ENCODE assay signal across 22 mouse cellular contexts in genomic region chr11:101194137-101194536, GRCm38 (mm10). TPM values are rescaled to one million over a fixed set of nuclear protein-coding genes. Genes with fewer than 3 reads are reported as not detected.
DNase-seq lines count a peak whose midpoint lies in the region; ATAC-seq and TF ChIP-seq lines count a peak whose summit lies in the region.
"Had no signal": no experiment of that assay in that cellular context is flagged by ENCODE, and none has a peak within 500 bp of the region (broad histone marks: within the 10 kb centered on the region; RNA-seq: fewer than 3 reads in every experiment).

No protein-coding gene starts in this region.

- H3K4me3 ChIP-seq in heart, embryonic 16.5 days (ENCODE audit: low read length): no peak overlapping the region
- H3K4me3 ChIP-seq in midbrain, embryonic 11.5 days (ENCODE audit: low read depth, low read length): no peak overlapping the region
- H3K4me3 ChIP-seq in midbrain, postnatal 0 days (ENCODE audit: low read depth, low read length): no peak overlapping the region
- H3K4me3 ChIP-seq: left cerebral cortex, adult 2 months; neural tube, embryonic 13.5 days had no signal

- TF ChIP-seq CTCF in midbrain, postnatal 0 days (IDR thresholded peaks at IDR 0.05): no peak

- no peak for DNase-seq in heart, postnatal 14 days
- DNase-seq in midbrain, embryonic 11.5 days (ENCODE audit: low spot score, missing footprints): peak; percentile 69
- no peak for DNase-seq in midbrain, postnatal 0 days (ENCODE audit: low spot score)
- DNase-seq in cerebellum, adult 8-10 months: peak; percentile 40
- DNase-seq in spleen, postnatal 36 days (ENCODE audit: low spot score in 2 of 2): no peak
- DNase-seq in gastrocnemius, postnatal 4 days (ENCODE audit: low spot score in 2 of 2): no peak
- DNase-seq: adrenal gland, adult 2 months; forebrain, postnatal 0 days; gastrocnemius, postnatal 10 days; kidney, adult 11 months; kidney, postnatal 10 days; right cerebral cortex, postnatal 25 days had no signal

- 32% methylated on average over 5 of the region's 5 CpGs for WGBS in heart, embryonic 16.5 days
- WGBS in midbrain, embryonic 11.5 days: 90% methylated on average over 5 of the region's 5 CpGs
- 81% methylated on average over 5 of the region's 5 CpGs for WGBS in midbrain, postnatal 0 days

- no peak for ATAC-seq in heart, embryonic 16.5 days (replicated peaks; ENCODE audit: extremely low read depth, insufficient read depth, low FRiP score)
- ATAC-seq in midbrain, embryonic 11.5 days (ENCODE audit: low FRiP score): no peak
- no peak for ATAC-seq in midbrain, postnatal 0 days (ENCODE audit: low FRiP score)
- ATAC-seq: forebrain, postnatal 0 days; hindbrain, postnatal 0 days had no signal

- intact Hi-C loops in heart, postnatal 14 days (cut with DNase I): no loop called here

- peaks cover 38% of the 10 kb centered on the region for H3K4me1 ChIP-seq in heart, embryonic 16.5 days (ENCODE audit: control insufficient read depth, insufficient read depth, low read length)
- peaks cover 17% of the 10 kb centered on the region for H3K4me1 ChIP-seq in midbrain, embryonic 11.5 days (ENCODE audit: control insufficient read depth, insufficient read depth, low read length)
- H3K4me1 ChIP-seq in midbrain, postnatal 0 days (ENCODE audit: insufficient read depth, low read length): no peaks in the 10 kb centered on the region

- peak overlapping the region; percentile 23; the same call in 1 of the 2 replicates for H3K27ac ChIP-seq in heart, embryonic 16.5 days (ENCODE audit: low read length)
- no peak overlapping the region for H3K27ac ChIP-seq in midbrain, embryonic 11.5 days (ENCODE audit: low read depth, low read length)
- no peak overlapping the region for H3K27ac ChIP-seq in midbrain, postnatal 0 days (ENCODE audit: low read depth, low read length)
- H3K27ac ChIP-seq: hindbrain, postnatal 0 days; left cerebral cortex, adult 2 months; liver, embryonic 14.5 days; neural tube, embryonic 13.5 days; stomach, postnatal 0 days had no signal

- H3K9ac ChIP-seq in heart, embryonic 16.5 days (ENCODE audit: low read length): no peak overlapping the region
- no peak overlapping the region for H3K9ac ChIP-seq in midbrain, embryonic 11.5 days (ENCODE audit: low read length)
- no peak overlapping the region for H3K9ac ChIP-seq in midbrain, postnatal 0 days (replicated peaks; ENCODE audit: low read length, poor library complexity, severe bottlenecking)
- H3K9ac ChIP-seq: forebrain, postnatal 0 days; liver, embryonic 14.5 days; neural tube, embryonic 13.5 days had no signal

- no peaks in the 10 kb centered on the region for H3K27me3 ChIP-seq in heart, embryonic 16.5 days (ENCODE audit: control insufficient read depth, insufficient read depth, low read length)
- H3K27me3 ChIP-seq in midbrain, embryonic 11.5 days (ENCODE audit: control insufficient read depth, insufficient read depth, low read length): no peaks in the 10 kb centered on the region
- H3K27me3 ChIP-seq in midbrain, postnatal 0 days (ENCODE audit: insufficient read depth, low read length): no peaks in the 10 kb centered on the region
- H3K27me3 ChIP-seq: neural tube, embryonic 13.5 days had no signal

- no peaks in the 10 kb centered on the region for H3K9me3 ChIP-seq in heart, embryonic 16.5 days (replicated peaks; ENCODE audit: control insufficient read depth, low read length)
- no peaks in the 10 kb centered on the region for H3K9me3 ChIP-seq in midbrain, embryonic 11.5 days (ENCODE audit: control insufficient read depth, low read length)
- H3K9me3 ChIP-seq in midbrain, postnatal 0 days (ENCODE audit: low read length): no peaks in the 10 kb centered on the region
- H3K9me3 ChIP-seq: G1E; neural tube, embryonic 13.5 days had no signal

- H3K4me2 ChIP-seq in heart, embryonic 16.5 days (ENCODE audit: low read depth, low read length): no peak overlapping the region; the same call in 1 of the 2 replicates
- H3K4me2 ChIP-seq in midbrain, embryonic 11.5 days: no peak overlapping the region
- H3K4me2 ChIP-seq in midbrain, postnatal 0 days (ENCODE audit: low read depth, low read length, poor library complexity, severe bottlenecking): no peak overlapping the region
- H3K4me2 ChIP-seq: neural tube, embryonic 13.5 days had no signal

- H3K36me3 ChIP-seq in heart, embryonic 16.5 days (ENCODE audit: control insufficient read depth, insufficient read depth): peaks cover 23% of the 10 kb centered on the region
- no peaks in the 10 kb centered on the region; the same call in 1 of the 2 replicates for H3K36me3 ChIP-seq in midbrain, embryonic 11.5 days (ENCODE audit: control insufficient read depth, insufficient read depth, low read length)
- peaks cover 38% of the 10 kb centered on the region for H3K36me3 ChIP-seq in midbrain, postnatal 0 days (ENCODE audit: insufficient read depth, low read length)

RNA-seq across cellular contexts. Expression of gene Ccr10, which starts 18.9 kb away (rescaled TPM):
- 0.16 and 0.60 TPM in 2 replicates for polyA plus RNA-seq in heart, embryonic 16.5 days (2015; fragmentation: Nextera tagmentation; extraction: Ambion mirVana)
- not detected for total RNA-seq in heart, postnatal 14 days (2021)
- polyA plus RNA-seq in midbrain, embryonic 11.5 days (2014; fragmentation: Nextera tagmentation; extraction: Ambion mirVana): not detected in 2 replicates
- total RNA-seq in midbrain, postnatal 0 days (2014; rRNA removed): 0.61 and 1.4 TPM in 2 replicates
- polyA plus RNA-seq in midbrain, postnatal 0 days (2015; fragmentation: Nextera tagmentation; extraction: Ambion mirVana): 0.75 and 0.83 TPM in 2 replicates
- total RNA-seq in gastrocnemius, postnatal 4 days (2021): under 1 TPM; 0.36 to 0.37 TPM
- total RNA-seq: G1E; gastrocnemius, postnatal 10 days; hematopoietic stem cell, adult 5-6 weeks had no signal
- polyA plus RNA-seq: embryonic facial prominence, embryonic 14.5 days; G1E; liver, embryonic 14.5 days had no signal

RNA-seq across cellular contexts. Expression of gene Plekhh3, which starts 23.0 kb away (rescaled TPM):
- 8.7 and 11.5 TPM in 2 replicates for polyA plus RNA-seq in heart, embryonic 16.5 days (2015; fragmentation: Nextera tagmentation; extraction: Ambion mirVana)
- 10 to 100 TPM; 26.6 to 26.9 TPM for total RNA-seq in heart, postnatal 14 days (2021)
- polyA plus RNA-seq in midbrain, embryonic 11.5 days (2014; fragmentation: Nextera tagmentation; extraction: Ambion mirVana): 5.8 and 7.2 TPM in 2 replicates
- 13.7 and 23.4 TPM in 2 replicates for total RNA-seq in midbrain, postnatal 0 days (2014; rRNA removed)
- polyA plus RNA-seq in midbrain, postnatal 0 days (2015; fragmentation: Nextera tagmentation; extraction: Ambion mirVana): 5.8 and 6.2 TPM in 2 replicates
- total RNA-seq in gastrocnemius, postnatal 4 days (2021): 10 to 100 TPM; 39.5 to 41.4 TPM
- total RNA-seq: hematopoietic stem cell, adult 5-6 weeks had no signal

RNA-seq across cellular contexts. Expression of gene Cntnap1, which starts 23.8 kb away (rescaled TPM):
- polyA plus RNA-seq in heart, embryonic 16.5 days (2015; fragmentation: Nextera tagmentation; extraction: Ambion mirVana): 0.89 and 1.0 TPM in 2 replicates
- total RNA-seq in heart, postnatal 14 days (2021): 1 to 10 TPM; 1.4 to 2.1 TPM
- 0.30 and 0.32 TPM in 2 replicates for polyA plus RNA-seq in midbrain, embryonic 11.5 days (2014; fragmentation: Nextera tagmentation; extraction: Ambion mirVana)
- 12.5 and 15.0 TPM in 2 replicates for total RNA-seq in midbrain, postnatal 0 days (2014; rRNA removed)
- 3.0 and 3.2 TPM in 2 replicates for polyA plus RNA-seq in midbrain, postnatal 0 days (2015; fragmentation: Nextera tagmentation; extraction: Ambion mirVana)
- 1 to 10 TPM; 3.2 to 4.1 TPM for total RNA-seq in gastrocnemius, postnatal 4 days (2021)
- total RNA-seq: hematopoietic stem cell, adult 5-6 weeks had no signal

RNA-seq across cellular contexts. Expression of gene Ezh1, which starts 32.1 kb away (rescaled TPM):
- 14.7 and 17.1 TPM in 2 replicates for polyA plus RNA-seq in heart, embryonic 16.5 days (2015; fragmentation: Nextera tagmentation; extraction: Ambion mirVana)
- 10 to 100 TPM; 24.0 to 27.5 TPM for total RNA-seq in heart, postnatal 14 days (2021)
- polyA plus RNA-seq in midbrain, embryonic 11.5 days (2014; fragmentation: Nextera tagmentation; extraction: Ambion mirVana): 10.4 and 10.6 TPM in 2 replicates
- 26.5 and 40.0 TPM in 2 replicates for total RNA-seq in midbrain, postnatal 0 days (2014; rRNA removed)
- polyA plus RNA-seq in midbrain, postnatal 0 days (2015; fragmentation: Nextera tagmentation; extraction: Ambion mirVana): 25.4 and 25.9 TPM in 2 replicates
- 10 to 100 TPM; 19.3 to 24.6 TPM for total RNA-seq in gastrocnemius, postnatal 4 days (2021)

RNA-seq across cellular contexts. Expression of gene Tubg2, which starts 38.4 kb away (rescaled TPM):
- 3.0 and 3.3 TPM in 2 replicates for polyA plus RNA-seq in heart, embryonic 16.5 days (2015; fragmentation: Nextera tagmentation; extraction: Ambion mirVana)
- 1 to 10 TPM; 2.2 to 2.9 TPM for total RNA-seq in heart, postnatal 14 days (2021)
- polyA plus RNA-seq in midbrain, embryonic 11.5 days (2014; fragmentation: Nextera tagmentation; extraction: Ambion mirVana): 3.4 and 5.1 TPM in 2 replicates
- 38.4 and 40.6 TPM in 2 replicates for total RNA-seq in midbrain, postnatal 0 days (2014; rRNA removed)
- 86.1 and 93.8 TPM in 2 replicates for polyA plus RNA-seq in midbrain, postnatal 0 days (2015; fragmentation: Nextera tagmentation; extraction: Ambion mirVana)
- 1 to 10 TPM; 6.8 TPM for total RNA-seq in gastrocnemius, postnatal 4 days (2021)
- total RNA-seq: G1E; hematopoietic stem cell, adult 5-6 weeks; monocyte, adult 5-6 weeks had no signal
- polyA plus RNA-seq: G1E had no signal

Comparison
In these comparisons a context has a peak if more than half of its experiments do, and no peak if none do; other contexts are left out.
1. DNase-seq: peak in midbrain, embryonic 11.5 days (single experiment) and cerebellum, adult 8-10 months (single experiment); none in heart, postnatal 14 days (0 of 2), midbrain, postnatal 0 days (single experiment), spleen, postnatal 36 days (0 of 2) and gastrocnemius, postnatal 4 days (0 of 2).